Mouse (Mus musculus) embryonic facial prominence, embryonic 15.5 days (tissue): ENCODE measurements around the gene Rhbdl1. TPM values are rescaled to one million over a fixed set of nuclear protein-coding genes. Genes with fewer than 3 reads are reported as not detected.

Source experiments
- ATAC-seq: fragments of 200-750 bp; cut with Nextera tagmentation; 2 replicates; pipeline ENCODE4 v1.8.0; 2017; ENCODE audit warnings: low read depth, moderate TSS enrichment; ENCODE audit not compliant: insufficient number of reproducible peaks, low FRiP score, low TSS enrichment
- H3K27ac ChIP-seq: fragments of 300-500 bp; sonication (generic); replicated peaks from 2 replicates; pipeline ENCODE4 v1.5.1; 2015; ENCODE audit warnings: mild to moderate bottlenecking, inconsistent platforms
- H3K27me3 ChIP-seq: fragments of 300-500 bp; sonication (generic); 2 replicates; pipeline ENCODE4 v1.6.1; 2015; ENCODE audit warnings: inconsistent platforms
- H3K36me3 ChIP-seq: fragments of 300-500 bp; sonication (generic); 2 replicates; pipeline ENCODE4 v1.6.1; 2015; ENCODE audit warnings: mild to moderate bottlenecking, inconsistent platforms
- H3K4me1 ChIP-seq: fragments of 300-500 bp; sonication (generic); 2 replicates; pipeline ENCODE4 v1.6.1; 2015; ENCODE audit warnings: inconsistent platforms
- H3K4me2 ChIP-seq: fragments of 300-500 bp; sonication (generic); replicated peaks from 2 replicates; pipeline ENCODE4 v1.6.1; 2015; ENCODE audit warnings: mild to moderate bottlenecking, inconsistent platforms
- H3K4me3 ChIP-seq: fragments of 300-500 bp; sonication (generic); replicated peaks from 2 replicates; pipeline ENCODE4 v1.5.1; 2015; ENCODE audit warnings: mild to moderate bottlenecking, inconsistent platforms
- H3K9ac ChIP-seq: fragments of 300-500 bp; sonication (generic); 2 replicates; pipeline ENCODE4 v1.6.1; 2015; ENCODE audit warnings: inconsistent platforms
- H3K9me3 ChIP-seq: fragments of 300-500 bp; sonication (generic); replicated peaks from 2 replicates; pipeline ENCODE4 v1.6.1; 2016; ENCODE audit warnings: inconsistent platforms
- WGBS: fragments of 180-500 bp; shearing (Covaris S2); methylation state at CpG from one replicate; pipeline ENCODE4 v1.1.7; 2015; 5-methylcytosine and 5-hydroxymethylcytosine counted together
- polyA plus RNA-seq: library from polyadenylated mRNA; unstranded; fragments of >200 nt; fragmentation: Nextera tagmentation; extraction: Ambion mirVana; gene quantifications from 2 replicates; pipeline ENCODE4 v1.2.1, GENCODE M21; 2015

Gene Rhbdl1
- polyA plus RNA-seq, 1 experiment from 2014 or later, result 3.2 TPM

DNA sequence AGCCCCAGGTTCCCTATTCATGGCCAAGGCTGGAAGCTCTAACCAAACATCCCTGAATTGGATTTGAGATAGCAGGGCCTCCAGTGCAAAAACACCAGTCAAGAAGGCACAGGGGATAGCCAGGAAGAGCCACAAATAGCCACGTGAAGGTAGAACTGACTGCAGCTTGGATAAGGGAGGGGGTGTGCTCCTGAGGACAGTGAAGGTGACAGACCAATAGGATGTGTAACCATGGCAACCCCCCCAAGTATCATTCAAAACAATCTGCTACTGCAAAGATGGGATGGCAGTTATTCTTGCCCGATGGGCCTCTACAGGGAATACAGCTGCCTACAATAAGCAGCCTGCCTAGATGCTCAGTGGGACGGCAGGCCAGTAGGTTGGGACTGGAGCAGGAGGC is 438 bp upstream of the Rhbdl1 start:
- H3K4me1 ChIP-seq, result peaks cover 42% of the 10 kb centered on the region
- peak overlapping the region; percentile 86; the same call in 1 of the 2 replicates for H3K4me2 ChIP-seq
- WGBS, result 54% methylated on average over 3 of the region's 3 CpGs
- H3K27me3 ChIP-seq, result no peaks in the 10 kb centered on the region
- no peak overlapping the region for H3K9ac ChIP-seq
- no peaks in the 10 kb centered on the region for H3K9me3 ChIP-seq
- H3K4me3 ChIP-seq, result no peak overlapping the region
- no peak for ATAC-seq
- peaks cover 51% of the 10 kb centered on the region for H3K36me3 ChIP-seq
- H3K27ac ChIP-seq, result 0 out of 2 replicates have a peak overlapping the region, but pooled peaks have one; percentile 18

DNA sequence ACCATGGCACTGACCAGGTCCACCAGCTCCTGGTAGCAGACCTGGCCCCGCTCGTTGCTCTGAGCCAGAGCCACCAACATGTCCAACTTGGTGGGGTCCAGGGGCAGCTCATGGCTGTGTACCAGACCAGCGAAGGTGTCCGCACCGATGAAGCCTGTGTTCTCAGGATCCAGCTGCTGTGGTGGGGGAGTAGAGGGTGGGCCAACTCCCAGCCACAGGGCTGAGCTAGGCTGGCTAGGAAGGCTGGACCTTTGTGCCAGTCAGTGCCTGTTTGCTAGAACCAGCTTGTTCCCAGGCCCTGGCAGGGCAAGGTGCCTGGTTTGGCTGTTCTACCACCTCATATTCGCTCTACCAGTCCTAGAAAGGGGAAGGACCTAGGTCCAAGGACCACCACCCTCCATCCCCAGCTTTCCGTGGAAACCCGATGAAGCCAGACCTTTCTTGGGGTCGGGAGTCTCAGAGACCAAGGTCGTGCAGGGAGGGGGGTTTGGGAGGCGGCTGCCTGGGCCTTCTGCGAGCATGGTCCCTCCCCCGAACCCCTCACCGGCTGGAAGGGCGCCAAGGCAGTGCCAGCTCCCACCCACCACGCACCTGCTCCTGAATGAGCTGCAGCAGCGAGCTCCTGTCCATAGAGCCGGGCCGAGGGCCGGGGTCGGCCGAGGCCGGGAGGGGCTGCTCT is 559 bp downstream of the Rhbdl1 start:
- H3K36me3 ChIP-seq, result peaks cover 45% of the 10 kb centered on the region
- WGBS, result 22% methylated on average over 23 of the region's 23 CpGs
- no peak for ATAC-seq
- H3K4me2 ChIP-seq, result peak overlapping the region; percentile 86
- H3K9me3 ChIP-seq, result no peaks in the 10 kb centered on the region
- H3K4me3 ChIP-seq, result peak overlapping the region; percentile 44
- peak overlapping the region; percentile 26; the same call in 1 of the 2 replicates for H3K9ac ChIP-seq
- peak overlapping the region; percentile 66 for H3K27ac ChIP-seq
- H3K27me3 ChIP-seq, result no peaks in the 10 kb centered on the region
- peaks cover 49% of the 10 kb centered on the region for H3K4me1 ChIP-seq

DNA sequence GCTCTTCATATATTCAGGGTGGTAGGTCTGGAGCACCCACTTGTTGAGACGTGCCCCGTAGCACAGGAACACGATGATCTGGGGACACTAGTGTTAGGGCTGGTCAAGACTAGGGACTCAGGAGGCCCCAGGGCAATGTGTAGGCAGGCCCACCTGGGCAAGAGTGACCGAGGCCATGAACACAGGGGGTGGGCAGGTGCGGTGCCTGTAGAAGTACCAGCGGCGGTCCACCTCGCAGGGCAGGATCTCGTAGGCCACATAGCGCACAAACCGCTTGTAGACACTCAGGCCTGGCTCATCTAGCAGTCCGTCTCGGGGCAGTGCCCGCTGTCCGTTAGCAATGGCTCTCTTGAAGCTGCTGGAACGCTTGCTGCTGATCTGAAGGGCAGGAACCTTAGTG is 1.3 kb downstream of the Rhbdl1 start:
- Histone ChIP-seq H3K4me2 (peak overlapping the region; percentile 86), H3K9ac (no peak overlapping the region), H3K9me3 (no peaks in the 10 kb centered on the region), H3K4me1 (peaks cover 56% of the 10 kb centered on the region), H3K36me3 (peaks cover 45% of the 10 kb centered on the region), H3K27me3 (no peaks in the 10 kb centered on the region), H3K4me3 (0 out of 2 replicates have a peak overlapping the region, but pooled peaks have one; percentile 86), H3K27ac (peak overlapping the region; percentile 61; the same call in 1 of the 2 replicates)
- WGBS, result 88% methylated on average over 16 of the region's 16 CpGs
- ATAC-seq, result no peak

DNA sequence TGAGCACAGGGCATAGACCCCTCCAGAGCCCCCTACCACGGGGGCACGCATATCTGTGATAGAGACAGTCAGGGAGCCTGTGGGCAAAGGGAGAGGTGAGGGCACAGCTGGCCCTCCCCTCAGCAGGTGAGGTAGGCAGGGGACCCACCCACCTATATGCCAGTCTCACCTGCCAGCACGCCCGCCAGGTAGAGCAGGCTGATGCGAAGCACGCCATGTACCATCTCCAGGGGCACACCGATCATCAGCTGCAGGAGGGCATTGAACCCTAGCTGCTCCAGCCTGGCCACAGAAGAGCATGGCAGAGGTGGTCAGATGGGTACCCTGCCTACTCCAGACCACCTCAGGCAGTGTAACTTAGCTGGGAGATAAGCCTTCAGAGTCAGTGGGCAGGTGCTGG is 1.8 kb downstream of the Rhbdl1 start:
- peaks cover 45% of the 10 kb centered on the region for H3K36me3 ChIP-seq
- no peaks in the 10 kb centered on the region for H3K27me3 ChIP-seq
- peaks cover 61% of the 10 kb centered on the region for H3K4me1 ChIP-seq
- H3K9ac ChIP-seq, result no peak overlapping the region
- 89% methylated on average over 7 of the region's 7 CpGs for WGBS
- peak overlapping the region; percentile 58; the same call in 1 of the 2 replicates for H3K27ac ChIP-seq
- H3K4me2 ChIP-seq, result peak overlapping the region; percentile 86
- ATAC-seq, result no peak
- H3K9me3 ChIP-seq, result no peaks in the 10 kb centered on the region
- peak overlapping the region; percentile 86 for H3K4me3 ChIP-seq

DNA sequence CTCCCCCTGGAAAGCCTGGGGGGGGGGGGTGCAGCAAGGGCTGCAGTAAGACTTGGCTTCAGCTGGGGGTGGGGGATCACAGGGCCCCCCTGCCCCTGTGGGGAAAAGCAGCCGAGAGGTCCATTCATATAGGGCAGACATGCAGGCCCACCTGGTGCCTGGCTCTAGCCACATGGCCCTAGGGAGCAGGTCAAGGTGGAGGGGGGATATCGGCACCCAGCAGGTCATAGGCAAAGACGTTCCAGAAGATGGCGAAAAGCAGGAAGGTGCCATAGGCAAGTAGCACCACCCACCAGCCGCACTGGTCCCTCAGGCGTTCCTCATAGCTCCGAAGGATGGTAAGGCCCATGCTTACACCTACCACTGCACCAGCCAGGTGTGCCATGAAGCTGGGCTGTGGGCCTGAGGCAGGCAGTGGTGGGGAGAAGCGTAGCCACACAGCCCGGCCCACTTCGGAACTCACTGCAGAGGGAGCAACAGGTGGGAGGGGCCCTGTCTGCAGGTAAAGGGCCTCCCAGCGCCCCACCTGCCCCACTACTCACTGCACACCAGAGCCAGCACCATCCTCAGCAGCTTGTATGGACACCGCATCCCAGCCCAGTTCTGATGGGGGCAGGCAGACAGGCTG is 2.4 kb downstream of the Rhbdl1 start:
- Histone ChIP-seq H3K9me3 (no peaks in the 10 kb centered on the region), H3K27ac (peak overlapping the region; percentile 97; the same call in 1 of the 2 replicates), H3K4me1 (peaks cover 66% of the 10 kb centered on the region), H3K27me3 (no peaks in the 10 kb centered on the region), H3K4me2 (peak overlapping the region; percentile 93), H3K4me3 (peak overlapping the region; percentile 86), H3K36me3 (peaks cover 45% of the 10 kb centered on the region), H3K9ac (peak overlapping the region; percentile 83; the same call in 1 of the 2 replicates)
- no peak for ATAC-seq
- WGBS, result 77% methylated on average over 12 of the region's 12 CpGs

DNA sequence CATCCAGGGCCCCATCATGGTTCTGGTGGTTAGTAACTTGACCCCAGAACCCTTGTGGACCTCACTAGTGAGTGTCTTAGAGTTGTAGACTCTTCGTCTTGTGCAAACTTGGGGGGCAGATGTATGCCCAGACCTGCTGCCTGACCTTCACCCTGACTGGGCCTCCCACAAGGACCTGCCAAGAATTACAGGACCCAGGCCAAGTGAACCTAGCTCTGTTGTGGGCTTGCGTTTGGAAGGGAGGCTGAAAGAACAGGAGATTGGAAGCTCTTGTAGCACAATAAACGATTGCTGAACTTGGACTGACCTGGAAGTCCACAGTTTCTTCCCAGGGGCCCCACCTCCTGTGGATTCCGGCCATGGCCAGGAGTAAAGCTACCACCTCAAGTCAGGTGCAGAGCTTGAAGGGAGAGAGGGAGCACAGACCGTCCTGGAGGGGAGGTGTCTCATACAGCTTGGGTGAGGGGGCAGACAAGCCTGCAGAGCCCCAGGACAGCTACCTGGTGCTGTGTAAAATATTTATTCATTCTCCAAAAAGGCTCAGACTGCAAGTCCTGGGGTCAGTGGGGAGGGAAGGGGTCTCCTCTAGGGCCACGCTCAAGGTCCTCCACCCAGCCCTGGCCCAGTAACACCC is 3.0 kb downstream of the Rhbdl1 start:
- peak overlapping the region; percentile 97 for H3K27ac ChIP-seq
- 36% methylated on average over 6 of the region's 6 CpGs for WGBS
- ATAC-seq, result no peak
- H3K9me3 ChIP-seq, result no peaks in the 10 kb centered on the region
- H3K4me3 ChIP-seq, result peak overlapping the region; percentile 86
- H3K36me3 ChIP-seq, result peaks cover 41% of the 10 kb centered on the region
- H3K4me1 ChIP-seq, result peaks cover 72% of the 10 kb centered on the region
- H3K4me2 ChIP-seq, result peak overlapping the region; percentile 93
- H3K9ac ChIP-seq, result peak overlapping the region; percentile 83
- H3K27me3 ChIP-seq, result no peaks in the 10 kb centered on the region

DNA sequence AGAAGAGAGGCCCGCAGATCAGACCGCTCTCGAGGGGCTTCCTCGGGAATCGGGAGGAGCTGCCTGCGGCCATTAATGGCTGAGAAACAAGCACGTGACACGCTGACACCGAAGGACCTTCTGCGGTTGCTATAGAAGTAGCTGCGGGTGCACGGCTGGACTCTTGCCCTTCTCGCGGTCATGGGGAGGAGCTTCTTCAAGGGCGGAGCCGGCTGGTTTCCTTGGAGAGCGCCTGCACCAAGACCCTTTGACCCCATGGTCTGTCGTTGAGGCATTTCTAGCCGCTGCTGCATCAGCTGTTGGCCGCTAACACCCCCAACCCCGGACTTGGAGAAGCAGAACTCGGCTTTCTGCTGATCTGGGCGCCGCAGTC is 3.8 kb downstream of the Rhbdl1 start, which contains the start of gene Stub1:
Gene Stub1 (minus strand): TSS at position 114 of the 373 bp plus-strand sequence.
- peak within 1 kb of the TSS; percentile 97 for H3K27ac ChIP-seq
- peaks cover 35% of the 10 kb centered on the region for H3K36me3 ChIP-seq
- peak within 1 kb of the TSS; percentile 86 for H3K4me3 ChIP-seq
- peak within 1 kb of the TSS; percentile 93 for H3K4me2 ChIP-seq
- peaks cover 79% of the 10 kb centered on the region for H3K4me1 ChIP-seq
- H3K9ac ChIP-seq, result peak within 1 kb of the TSS; percentile 87
- under 1% methylated on average over 24 of the region's 24 CpGs for WGBS
- ATAC-seq, result peak; percentile 46
- no peaks in the 10 kb centered on the region for H3K27me3 ChIP-seq
- H3K9me3 ChIP-seq, result no peaks in the 10 kb centered on the region

DNA sequence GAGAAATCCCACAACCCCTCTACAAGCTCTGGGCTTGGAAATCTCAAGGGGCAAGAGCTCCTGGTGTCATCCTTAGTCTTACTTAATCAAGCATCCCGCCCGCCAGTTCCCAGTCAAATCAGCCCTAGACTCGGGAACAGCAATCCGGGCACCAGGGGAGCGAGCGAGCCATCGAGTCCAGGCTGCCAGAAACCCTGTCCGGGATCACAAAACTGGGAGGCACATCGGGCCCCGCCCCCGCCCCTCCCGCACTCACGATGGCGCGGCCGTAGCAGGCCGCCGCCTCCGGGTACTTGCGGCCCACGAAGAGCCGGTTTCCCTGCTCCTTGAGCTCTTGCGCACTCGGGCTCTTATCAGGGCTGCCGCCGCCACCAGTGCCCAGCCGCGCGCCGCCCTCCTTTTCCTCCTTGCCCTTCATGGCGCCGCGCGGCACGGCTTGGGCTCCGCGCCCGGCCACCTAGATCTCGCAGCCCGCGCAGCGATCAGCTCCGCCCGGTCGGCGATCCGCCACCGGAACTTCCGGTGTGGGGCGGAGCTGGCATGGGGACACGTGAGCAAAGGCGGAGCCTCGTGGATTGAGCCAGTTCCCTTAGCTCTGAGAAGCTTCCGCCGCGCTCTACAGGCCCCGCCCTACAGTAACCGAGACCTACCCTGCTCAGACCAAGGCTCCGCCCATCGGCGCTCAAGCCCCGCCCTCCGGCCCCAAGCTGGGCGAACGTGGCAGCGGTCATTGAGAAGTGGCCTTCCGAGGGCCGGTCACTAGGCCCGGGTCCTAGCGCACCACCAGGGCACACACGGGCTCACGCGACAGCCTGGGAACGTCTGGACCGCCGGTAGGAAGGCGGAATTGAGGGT is 4.4 kb downstream of the Rhbdl1 start:
- Histone ChIP-seq H3K27me3 (no peaks in the 10 kb centered on the region), H3K9me3 (no peaks in the 10 kb centered on the region), H3K9ac (peak overlapping the region; percentile 87), H3K4me2 (peak overlapping the region; percentile 93), H3K27ac (peak overlapping the region; percentile 97), H3K36me3 (peaks cover 30% of the 10 kb centered on the region), H3K4me1 (peaks cover 84% of the 10 kb centered on the region), H3K4me3 (peak overlapping the region; percentile 86)
- under 1% methylated on average over 77 of the region's 77 CpGs for WGBS
- ATAC-seq, result peak; percentile 94

DNA sequence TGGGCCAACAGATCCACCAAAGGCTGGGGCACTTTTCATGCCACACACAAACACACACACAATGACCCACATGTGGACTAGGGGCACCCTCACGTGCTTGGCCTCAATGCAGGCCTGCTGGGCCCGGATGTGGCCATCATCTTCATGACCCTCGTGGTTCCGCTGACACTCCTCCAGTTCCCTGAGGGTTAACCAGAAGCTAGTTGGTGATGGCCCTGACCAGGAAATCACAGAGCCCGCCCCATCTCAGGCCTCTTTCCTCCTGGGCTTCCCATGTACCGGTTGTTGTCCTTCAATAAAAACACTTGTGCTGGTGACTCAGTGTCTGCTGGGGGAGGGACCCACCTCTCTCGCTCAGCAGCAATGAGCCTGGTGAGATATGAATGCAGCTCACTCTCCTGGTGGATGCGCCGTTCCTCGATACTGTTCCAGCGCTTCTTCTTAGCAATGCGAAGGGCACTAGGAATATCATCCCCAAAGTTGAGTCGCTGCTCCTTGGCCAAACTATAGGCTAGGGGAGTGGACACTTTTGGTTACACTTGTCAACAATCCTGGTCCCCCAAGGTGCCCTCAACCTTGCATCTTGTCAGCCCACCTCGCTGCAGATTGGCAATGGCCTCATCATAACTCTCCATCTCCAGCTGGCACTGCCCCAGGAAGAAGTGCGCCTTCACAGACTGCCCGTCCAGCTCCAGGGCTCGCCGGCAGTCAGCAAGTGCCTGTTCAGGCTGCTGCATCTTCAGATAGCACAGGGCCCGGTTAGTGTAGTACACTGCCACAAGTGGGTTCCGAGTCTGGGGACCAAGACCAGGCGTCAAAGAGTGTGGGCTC is 5.4 kb downstream of the Rhbdl1 start:
- Histone ChIP-seq H3K27ac (peak overlapping the region; percentile 97), H3K9me3 (no peaks in the 10 kb centered on the region), H3K36me3 (peaks cover 39% of the 10 kb centered on the region), H3K4me3 (peak overlapping the region; percentile 86), H3K4me2 (peak overlapping the region; percentile 93), H3K27me3 (no peaks in the 10 kb centered on the region), H3K9ac (peak overlapping the region; percentile 87), H3K4me1 (peaks cover 78% of the 10 kb centered on the region)
- ATAC-seq, result no peak
- 53% methylated on average over 21 of the region's 21 CpGs for WGBS

DNA sequence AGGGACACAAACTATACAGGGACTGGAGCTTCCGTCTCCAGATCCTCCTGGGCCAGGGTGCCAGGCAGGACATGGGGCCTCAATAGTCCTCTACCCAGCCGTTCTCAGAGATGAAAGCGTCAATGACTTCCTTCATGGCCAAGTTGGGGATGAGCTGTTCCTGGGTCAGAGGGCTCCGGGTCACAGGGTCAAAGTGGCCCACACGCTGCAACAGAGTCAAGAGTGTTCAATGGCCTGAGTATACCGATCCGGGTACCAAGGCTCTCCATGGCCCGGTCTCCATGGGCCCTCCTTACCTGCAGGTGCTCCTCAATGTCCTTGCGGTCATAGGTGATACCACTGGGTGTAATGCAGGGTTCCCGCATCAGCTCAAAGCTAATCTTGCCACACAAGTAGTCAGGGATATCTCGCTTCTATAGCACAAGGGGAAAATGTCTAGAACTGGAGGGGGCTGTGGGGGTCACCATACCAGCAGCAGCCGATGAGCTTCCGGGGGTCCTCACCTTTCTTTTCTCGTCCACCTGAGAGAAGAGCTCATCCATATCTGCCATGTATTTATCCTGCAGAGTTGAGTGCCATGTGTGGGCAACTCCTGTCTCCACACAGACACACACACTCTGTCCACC is 6.2 kb downstream of the Rhbdl1 start:
- peaks cover 71% of the 10 kb centered on the region for H3K4me1 ChIP-seq
- WGBS, result 81% methylated on average over 14 of the region's 14 CpGs
- no peak overlapping the region for H3K9ac ChIP-seq

More for the DNA sequence above, 6.2 kb downstream of the Rhbdl1 start:
- Histone ChIP-seq H3K36me3 (peaks cover 46% of the 10 kb centered on the region), H3K4me2 (peak overlapping the region; percentile 93), H3K27ac (no peak overlapping the region), H3K4me3 (peak overlapping the region; percentile 86), H3K9me3 (no peaks in the 10 kb centered on the region), H3K27me3 (no peaks in the 10 kb centered on the region)
- no peak for ATAC-seq
